Mouse (Mus musculus) lung, adult 2 months (tissue): Measurements from ENCODE around the gene Foxj1.

ENCODE experiments used
- CTCF ChIP-seq: fragments of 200-500 bp; IDR thresholded peaks from 2 replicates; pipeline ENCODE4 v1.5.1; 2011; ENCODE audit warnings: mild to moderate bottlenecking, low read length, control low read depth; ENCODE audit not compliant: insufficient read depth
- POLR2A ChIP-seq: fragments of 200-500 bp; IDR thresholded peaks from 2 replicates; pipeline ENCODE4 v1.6.1; 2011; ENCODE audit warnings: low read depth, mild to moderate bottlenecking, control low read depth, low read length, borderline replicate concordance; ENCODE audit errors: extremely low read depth

DNA sequence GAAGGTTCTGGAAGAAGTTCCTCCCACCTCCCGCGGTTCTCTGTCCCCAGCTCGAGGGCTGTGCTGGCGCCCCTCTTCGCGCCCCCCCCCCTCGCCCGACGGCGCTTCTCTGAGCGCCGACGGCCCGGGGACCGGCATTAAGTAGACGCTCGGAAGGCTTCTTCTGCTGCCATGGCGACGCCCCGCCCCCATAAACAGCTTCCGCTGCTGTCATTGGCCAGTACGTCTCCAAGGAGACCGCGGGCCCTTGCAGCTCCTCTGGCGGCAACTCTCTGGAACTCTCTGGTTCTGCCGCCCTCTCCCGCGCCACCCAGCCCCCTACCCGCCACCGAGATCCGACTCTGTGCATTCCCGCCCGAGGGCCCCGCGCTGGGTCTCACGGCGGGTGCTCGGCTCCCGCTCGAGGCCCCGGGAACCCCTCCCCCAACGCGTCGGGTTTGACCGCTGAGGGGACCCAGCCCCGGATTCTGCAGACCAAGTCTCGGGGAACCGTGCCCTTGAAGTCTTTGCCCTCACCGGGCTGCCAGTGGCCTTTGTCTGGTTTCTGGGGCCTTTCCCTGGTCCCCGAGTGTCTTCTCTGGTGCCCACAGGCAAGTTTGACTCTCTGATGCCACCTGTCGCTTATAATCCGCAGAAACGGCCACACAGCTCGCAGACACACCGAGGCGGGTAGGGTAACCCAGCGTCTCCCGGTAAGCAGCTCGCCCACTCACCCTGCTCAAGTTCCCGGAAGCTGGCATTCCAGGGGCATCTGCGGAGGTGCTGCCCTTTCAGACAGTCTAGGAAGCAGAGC, at the start of gene Foxj1:
- TF ChIP-seq CTCF (peak; percentile 64), POLR2A (no peak)
